Mouse (Mus musculus): ENCODE results near the gene Zrsr1. TPM values are rescaled to one million over a fixed set of nuclear protein-coding genes. Genes with fewer than 3 reads are reported as not detected.

The Zrsr1 gene
- polyA plus RNA-seq, 2 experiments, result 2.5 to 8.1 TPM

DNA sequence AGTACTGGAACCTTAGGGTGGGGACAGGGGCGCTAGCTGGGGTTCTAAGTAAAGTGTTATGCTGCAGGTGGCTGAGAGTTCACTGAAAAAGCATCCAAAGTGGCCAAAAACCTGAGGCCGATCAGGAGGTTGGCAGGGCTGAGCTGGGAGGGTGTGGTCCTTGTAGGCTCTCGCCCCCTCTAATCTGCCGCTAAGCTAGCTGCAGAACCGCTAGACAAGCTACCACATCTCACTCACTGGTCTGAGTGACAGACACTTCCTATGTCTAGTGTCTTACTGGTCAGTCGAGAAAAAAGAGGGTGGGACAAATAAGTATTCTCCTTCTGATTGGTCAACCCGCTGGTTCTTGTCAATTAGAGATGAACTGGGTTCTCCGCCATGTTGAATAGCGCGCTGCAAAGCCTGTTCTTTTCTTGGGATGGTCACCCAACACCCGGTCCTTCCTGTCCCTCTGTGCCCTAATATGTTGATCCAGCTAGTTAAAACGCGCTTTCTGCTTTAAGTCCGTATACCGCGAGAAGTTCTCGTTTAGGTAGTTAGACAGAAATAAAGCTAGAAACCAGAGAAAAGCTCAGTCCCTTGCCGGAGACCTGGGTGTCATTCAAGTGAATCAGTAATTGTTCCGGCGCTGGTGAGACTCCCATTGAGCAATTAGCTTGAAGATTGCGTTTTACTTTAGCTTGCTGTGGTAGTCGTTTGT, 35.8 kb downstream of the Zrsr1 start, which contains the start of gene Fam161a:
Fam161a (plus strand) TSS at position 51 of the 700 bp plus-strand sequence.
- peak; percentile 94 for ATAC-seq (ENCODE audit: low FRiP score, low read depth)
- H3K4me1 ChIP-seq (ENCODE audit: control insufficient read depth, insufficient read depth, low read length), result 0 out of 2 replicates have a peak, but pooled peaks cover 3% of the 10 kb centered on the region
- no peak for TF ChIP-seq POLR2A (IDR thresholded peaks at IDR 0.05; ENCODE audit: borderline replicate concordance, extremely low read depth, insufficient read depth, insufficient read length)

DNA sequence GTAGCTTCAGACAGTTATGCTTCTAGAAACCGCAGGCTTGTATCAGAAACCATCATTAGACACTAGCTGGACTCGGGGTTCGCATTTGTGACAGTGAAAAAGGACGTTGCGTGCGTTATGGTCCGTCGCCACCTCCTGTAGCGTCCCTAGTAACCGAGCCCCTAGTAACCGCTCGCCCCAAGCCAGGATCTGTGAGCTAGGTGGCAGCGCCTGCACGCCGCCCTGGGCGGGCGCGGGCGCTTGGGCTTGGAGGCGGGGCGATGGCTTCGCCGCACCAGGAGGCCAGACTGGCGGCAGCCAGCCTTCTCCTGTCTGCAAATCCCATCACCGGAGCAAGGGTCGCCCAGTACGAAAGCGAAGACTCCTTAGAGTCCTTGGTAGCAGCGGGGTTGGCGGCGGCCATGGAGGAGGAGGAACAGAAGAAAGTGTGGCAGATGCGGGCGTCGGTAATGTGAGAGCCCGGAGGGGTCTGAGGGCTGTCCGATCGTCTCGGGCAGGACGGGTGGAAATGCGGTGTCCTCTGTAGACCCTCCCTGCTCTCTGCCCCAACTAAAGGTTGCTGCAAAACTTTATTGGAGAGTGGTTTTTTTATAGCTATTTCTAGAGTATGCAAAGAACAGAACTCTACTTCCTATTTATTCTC, 36.5 kb downstream of the Zrsr1 start:
- H3K4me1 ChIP-seq (ENCODE audit: control insufficient read depth, insufficient read depth, low read length), result 0 out of 2 replicates have a peak, but pooled peaks cover 3% of the 10 kb centered on the region
- peak overlapping the region; percentile 60 for H3K4me3 ChIP-seq (replicated peaks; ENCODE audit: low read length)
- DNase-seq (ENCODE audit: low spot score) (peak; percentile 88), ATAC-seq (ENCODE audit: low FRiP score, low read depth) (peak; percentile 86)
- peak overlapping the region; percentile 80 for H3K4me2 ChIP-seq (replicated peaks; ENCODE audit: low read depth, low read length, severe bottlenecking)
- peak overlapping the region; percentile 66 for H3K9ac ChIP-seq (ENCODE audit: low read depth, low read length, severe bottlenecking)
- WGBS, result under 1% methylated on average over 40 of the region's 40 CpGs
- TF ChIP-seq POLR2A (IDR thresholded peaks at IDR 0.05; ENCODE audit: borderline replicate concordance, extremely low read depth, insufficient read depth, insufficient read length), result peak; percentile 70; the same call in 1 of the 2 replicates
- no peaks in the 10 kb centered on the region for H3K27me3 ChIP-seq (ENCODE audit: control insufficient read depth, insufficient read depth, low read length)
- no peaks in the 10 kb centered on the region for H3K9me3 ChIP-seq (ENCODE audit: control insufficient read depth, low read length)
- peak overlapping the region; percentile 83 for H3K27ac ChIP-seq (replicated peaks; ENCODE audit: low read depth, low read length)
- H3K36me3 ChIP-seq (ENCODE audit: control insufficient read depth, insufficient read depth, low read length), result peaks cover 25% of the 10 kb centered on the region

More for the DNA sequence above, 35.8 kb downstream of the Zrsr1 start, which contains the start of gene Fam161a:
- under 1% methylated on average over 22 of the region's 22 CpGs for WGBS
- Histone ChIP-seq H3K27me3 (ENCODE audit: control insufficient read depth, insufficient read depth, low read length) (no peaks in the 10 kb centered on the region), H3K27ac (replicated peaks; ENCODE audit: low read depth, low read length) (peak within 1 kb of the TSS; percentile 83), H3K4me2 (replicated peaks; ENCODE audit: low read depth, low read length, severe bottlenecking) (peak within 1 kb of the TSS; percentile 80), H3K9ac (ENCODE audit: low read depth, low read length, severe bottlenecking) (peak within 1 kb of the TSS; percentile 66), H3K4me3 (replicated peaks; ENCODE audit: low read length) (peak within 1 kb of the TSS; percentile 60), H3K9me3 (ENCODE audit: control insufficient read depth, low read length) (no peaks in the 10 kb centered on the region), H3K36me3 (ENCODE audit: control insufficient read depth, insufficient read depth, low read length) (peaks cover 27% of the 10 kb centered on the region)
- peak; percentile 96 for DNase-seq (ENCODE audit: low spot score)

DNA sequence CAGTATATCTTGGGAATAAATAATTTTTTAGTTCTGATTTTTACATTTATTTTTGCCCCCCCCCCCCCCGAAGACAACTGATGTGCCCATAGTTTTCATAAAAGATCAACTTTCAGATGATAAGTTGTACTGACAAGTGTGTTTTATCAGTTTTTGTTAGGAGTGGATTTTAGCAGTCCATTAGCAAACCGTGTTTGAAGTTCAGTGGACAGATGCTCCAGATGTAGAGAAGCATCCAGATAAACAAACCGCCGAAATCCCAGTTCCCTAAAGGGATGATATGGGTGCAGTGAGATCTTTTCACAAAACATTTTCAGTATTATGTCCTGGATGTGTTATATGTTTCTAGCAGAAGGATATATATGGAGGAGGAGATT, 37.0 kb downstream of the Zrsr1 start:
- DNase-seq (ENCODE audit: low spot score), result no peak
- no peak overlapping the region; the same call in 1 of the 2 replicates for H3K27ac ChIP-seq (replicated peaks; ENCODE audit: low read depth, low read length)

DNA sequence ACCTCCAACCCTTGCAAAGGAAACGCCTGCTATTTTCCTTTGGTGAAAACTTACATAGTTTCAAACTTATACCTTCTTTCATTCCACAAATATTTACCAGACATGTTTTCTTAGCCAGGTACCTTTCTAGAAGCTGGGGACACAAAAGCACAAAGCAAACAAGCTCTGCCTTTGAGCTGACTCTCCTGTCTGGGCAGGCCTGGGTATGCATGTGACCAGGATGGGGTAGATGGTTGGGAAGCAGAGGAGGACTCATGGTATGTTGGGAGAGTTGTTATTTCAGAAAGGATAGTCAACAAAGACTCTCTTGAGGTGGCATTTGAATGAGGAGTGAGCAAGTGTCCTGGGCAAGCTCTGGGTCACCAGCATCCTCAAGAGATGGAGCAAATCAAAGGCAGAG, 41.3 kb downstream of the Zrsr1 start:
- Histone ChIP-seq H3K9me3 (ENCODE audit: control insufficient read depth, low read length) (no peaks in the 10 kb centered on the region), H3K9ac (ENCODE audit: low read depth, low read length, severe bottlenecking) (no peak overlapping the region), H3K27ac (replicated peaks; ENCODE audit: low read depth, low read length) (no peak overlapping the region), H3K4me3 (replicated peaks; ENCODE audit: low read length) (no peak overlapping the region), H3K36me3 (ENCODE audit: control insufficient read depth, insufficient read depth, low read length) (no peaks in the 10 kb centered on the region), H3K4me1 (ENCODE audit: control insufficient read depth, insufficient read depth, low read length) (0 out of 2 replicates have a peak, but pooled peaks cover 3% of the 10 kb centered on the region), H3K4me2 (replicated peaks; ENCODE audit: low read depth, low read length, severe bottlenecking) (no peak overlapping the region), H3K27me3 (ENCODE audit: control insufficient read depth, insufficient read depth, low read length) (no peaks in the 10 kb centered on the region)
- no peak for ATAC-seq (ENCODE audit: low FRiP score, low read depth)
- TF ChIP-seq POLR2A (IDR thresholded peaks at IDR 0.05; ENCODE audit: borderline replicate concordance, extremely low read depth, insufficient read depth, insufficient read length), result no peak
- WGBS, result 73% methylated on average over 1 of the region's 1 CpGs
- no peak for DNase-seq (ENCODE audit: low spot score)

More for the DNA sequence above, 37.0 kb downstream of the Zrsr1 start:
- Histone ChIP-seq H3K4me3 (replicated peaks; ENCODE audit: low read length) (peak overlapping the region; percentile 60), H3K4me1 (ENCODE audit: control insufficient read depth, insufficient read depth, low read length) (0 out of 2 replicates have a peak, but pooled peaks cover 3% of the 10 kb centered on the region), H3K4me2 (replicated peaks; ENCODE audit: low read depth, low read length, severe bottlenecking) (peak overlapping the region; percentile 80), H3K9me3 (ENCODE audit: control insufficient read depth, low read length) (no peaks in the 10 kb centered on the region), H3K36me3 (ENCODE audit: control insufficient read depth, insufficient read depth, low read length) (peaks cover 20% of the 10 kb centered on the region), H3K9ac (ENCODE audit: low read depth, low read length, severe bottlenecking) (peak overlapping the region; percentile 66), H3K27me3 (ENCODE audit: control insufficient read depth, insufficient read depth, low read length) (no peaks in the 10 kb centered on the region)
- TF ChIP-seq POLR2A (IDR thresholded peaks at IDR 0.05; ENCODE audit: borderline replicate concordance, extremely low read depth, insufficient read depth, insufficient read length), result no peak
- WGBS, result 27% methylated on average over 4 of the region's 4 CpGs
- ATAC-seq (ENCODE audit: low FRiP score, low read depth), result no peak

DNA sequence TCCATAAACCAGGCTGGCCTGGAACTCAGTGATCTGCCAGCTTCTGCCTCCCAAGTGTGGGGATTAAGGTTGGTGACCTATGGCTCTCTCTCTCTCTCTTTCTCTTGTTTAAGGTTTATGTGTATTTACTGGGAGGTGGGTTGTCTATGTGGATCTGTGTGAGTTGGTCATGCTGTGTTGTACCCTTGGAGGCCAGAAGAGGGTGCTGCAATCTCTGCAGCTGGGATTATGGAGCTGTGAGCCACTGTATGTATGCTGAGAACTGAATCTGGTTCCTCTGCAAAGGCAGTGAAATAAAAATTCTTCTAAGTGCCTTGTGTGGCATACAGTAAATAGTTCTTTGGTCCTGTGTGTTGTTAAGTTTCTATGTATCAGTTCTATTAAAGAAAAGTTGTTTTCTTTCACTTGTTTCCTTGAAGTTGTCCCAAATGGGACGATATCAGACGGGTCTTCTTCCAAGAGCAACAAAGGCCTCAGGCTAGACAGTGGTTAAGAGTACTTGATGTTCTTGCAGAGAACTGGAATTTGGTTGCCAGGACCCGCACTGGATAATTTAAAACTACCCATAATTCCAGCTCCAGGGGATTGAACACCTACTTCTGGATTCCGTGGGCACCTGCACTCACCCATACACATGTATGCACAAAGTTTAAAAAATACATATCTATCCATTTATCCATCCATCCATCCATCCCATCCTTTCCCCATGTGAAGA, 41.9 kb downstream of the Zrsr1 start:
- Histone ChIP-seq H3K27ac (replicated peaks; ENCODE audit: low read depth, low read length) (no peak overlapping the region), H3K27me3 (ENCODE audit: control insufficient read depth, insufficient read depth, low read length) (no peaks in the 10 kb centered on the region), H3K9me3 (ENCODE audit: control insufficient read depth, low read length) (no peaks in the 10 kb centered on the region), H3K36me3 (ENCODE audit: control insufficient read depth, insufficient read depth, low read length) (no peaks in the 10 kb centered on the region), H3K4me3 (replicated peaks; ENCODE audit: low read length) (no peak overlapping the region), H3K9ac (ENCODE audit: low read depth, low read length, severe bottlenecking) (no peak overlapping the region), H3K4me1 (ENCODE audit: control insufficient read depth, insufficient read depth, low read length) (0 out of 2 replicates have a peak, but pooled peaks cover 3% of the 10 kb centered on the region), H3K4me2 (replicated peaks; ENCODE audit: low read depth, low read length, severe bottlenecking) (no peak overlapping the region)
- WGBS, result 84% methylated on average over 4 of the region's 4 CpGs
- no peak for TF ChIP-seq POLR2A (IDR thresholded peaks at IDR 0.05; ENCODE audit: borderline replicate concordance, extremely low read depth, insufficient read depth, insufficient read length)
- DNase-seq (ENCODE audit: low spot score) (no peak), ATAC-seq (ENCODE audit: low FRiP score, low read depth) (no peak)

All from limb, embryonic 14.5 days (tissue).